Mouse (Mus musculus): Measurements from ENCODE around the gene A830005F24Rik.

DNA sequence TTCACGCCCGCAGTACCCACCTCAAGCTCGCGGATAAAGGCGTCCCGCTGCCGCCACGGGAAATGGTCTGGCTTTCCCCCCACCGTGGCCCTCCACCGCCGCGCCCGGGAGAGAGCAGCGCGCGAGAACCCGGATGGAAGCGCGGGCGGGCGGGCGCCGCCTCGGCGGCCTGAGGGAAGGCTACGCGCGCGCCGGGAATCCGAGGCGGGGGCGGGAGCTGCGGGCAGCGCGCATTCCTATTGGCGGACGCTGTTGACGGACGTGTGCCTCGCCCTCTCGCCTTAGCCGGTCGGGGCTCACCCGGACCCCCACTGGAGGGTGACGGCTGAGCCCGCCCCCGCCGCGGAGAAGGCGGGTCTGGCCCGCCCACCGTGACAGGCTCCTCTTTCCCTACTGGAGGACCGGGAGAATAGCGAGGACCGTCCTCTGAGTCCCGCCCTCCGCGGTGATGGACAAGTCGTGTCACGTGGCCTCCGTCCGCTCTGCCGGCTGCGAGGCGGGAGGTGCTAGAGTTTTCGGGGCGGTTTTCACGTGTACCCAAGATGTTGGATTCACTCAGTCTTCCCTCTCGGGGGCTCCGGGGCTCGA is 33.1 kb downstream of the A830005F24Rik start:
- 0 out of 2 replicates have a peak, but pooled peaks have one; percentile 15 for TF ChIP-seq CTCF (IDR thresholded peaks at IDR 0.05; ENCODE audit: borderline replicate concordance, extremely low read depth, insufficient read depth, insufficient read length)
- TF ChIP-seq POLR2A (IDR thresholded peaks at IDR 0.05; ENCODE audit: borderline replicate concordance, extremely low read depth, insufficient read depth, insufficient read length, poor library complexity, severe bottlenecking) = peak; percentile 98

Measured in brain, embryonic 14.5 days (tissue).